Mouse (Mus musculus): Measurements from ENCODE around the gene Ccdc12.

Ccdc12 gene

DNA sequence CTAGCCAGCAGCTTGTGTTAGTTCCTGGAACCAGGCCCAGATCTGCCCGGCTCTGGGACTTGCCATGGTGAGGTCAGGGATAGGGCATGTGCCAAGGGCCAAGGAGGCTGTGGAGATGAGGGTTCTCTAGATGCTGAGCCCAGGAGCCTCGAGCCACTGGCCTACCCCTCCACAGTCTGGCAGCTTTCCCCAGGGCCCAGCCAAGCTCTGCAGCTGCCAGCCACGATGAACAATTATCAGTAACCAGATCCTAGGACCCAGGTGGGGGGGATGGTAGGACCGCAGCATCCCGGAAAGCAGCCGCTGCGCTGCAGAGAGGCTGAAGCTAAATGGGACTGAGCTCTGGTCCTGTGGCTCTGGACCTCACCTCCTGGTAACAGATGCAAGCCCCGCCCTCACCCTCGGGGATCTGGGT lies 69.4 kb downstream of the Ccdc12 start:
- ChIA-PET CTCF (interaction anchor here in 3 of 4 experiments (0.6 to 4.2 kb wide), 9 partner anchors 9 to 1884 kb away, joined by 3 to 16 read pairs (median 4); no protein-coding TSS in a partner anchor), POLR2A (interaction anchor here in 1 of 4 experiments (0.8 to 2.4 kb wide), 6 partner anchors 8 to 317 kb away, joined by 3 to 6 read pairs (median 3); partner anchors contain the start of gene Ptpn23)

GRCm38 (mm10) chr9:110726867-110727266 lies 70.6 kb downstream of the Ccdc12 start:
- ChIA-PET POLR2A (no interaction called here), CTCF (interaction anchor here in 2 of 4 experiments (1.3 to 4.2 kb wide), 4 partner anchors 53 to 144 kb away, joined by 3 to 16 read pairs (median 7); no protein-coding TSS in a partner anchor)

- ChIA-PET CTCF (interaction anchor here in 3 of 4 experiments (0.6 to 3.9 kb wide), 9 partner anchors 8 to 52 kb away, joined by 3 to 28 read pairs (median 3); no protein-coding TSS in a partner anchor), POLR2A (interaction anchor here in 1 of 4 experiments (0.5 kb wide), 1 partner anchor 107 kb away, joined by 3 read pairs; no protein-coding TSS in a partner anchor)
Measured at GRCm38 (mm10) chr9:110729841-110730240, 73.5 kb downstream of the Ccdc12 start.

GRCm38 (mm10) chr9:110731859-110732258 lies 75.6 kb downstream of the Ccdc12 start:
- ChIA-PET POLR2A (interaction anchor here in 3 of 4 experiments (0.6 to 1.7 kb wide), 18 partner anchors 10 to 540 kb away, joined by 3 to 18 read pairs (median 4); partner anchors contain the start of genes Myl3 (in 2 of the 3), Als2cl (in 1 of the 3), Epm2aip1 (in 1 of the 3) and Kif9 (in 1 of the 3)), CTCF (interaction anchor here (0.6 to 3.9 kb wide), 21 partner anchors 10 to 558 kb away, joined by 3 to 28 read pairs (median 4); partner anchors contain the start of genes Als2cl (in 1 of the 4), Myl3 (in 1 of the 4), Nradd (in 1 of the 4) and Tmie (in 1 of the 4))

GRCm38 (mm10) chr9:110732623-110733022 lies 76.3 kb downstream of the Ccdc12 start:
- POLR2A ChIA-PET = interaction anchor here in 3 of 4 experiments (0.6 to 1.7 kb wide), 25 partner anchors 8 to 557 kb away, joined by 3 to 18 read pairs (median 4); partner anchors contain the start of genes Myl3 (in 2 of the 3), Als2cl (in 1 of the 3), Epm2aip1 (in 1 of the 3) and Kif9 (in 1 of the 3)
- CTCF ChIA-PET = interaction anchor here (0.6 to 3.7 kb wide), 23 partner anchors 9 to 557 kb away, joined by 3 to 28 read pairs (median 4); partner anchors contain the start of genes Als2cl (in 1 of the 4), Elp6 (in 1 of the 4), Myl3 (in 1 of the 4) and Nradd (in 1 of the 4)

DNA sequence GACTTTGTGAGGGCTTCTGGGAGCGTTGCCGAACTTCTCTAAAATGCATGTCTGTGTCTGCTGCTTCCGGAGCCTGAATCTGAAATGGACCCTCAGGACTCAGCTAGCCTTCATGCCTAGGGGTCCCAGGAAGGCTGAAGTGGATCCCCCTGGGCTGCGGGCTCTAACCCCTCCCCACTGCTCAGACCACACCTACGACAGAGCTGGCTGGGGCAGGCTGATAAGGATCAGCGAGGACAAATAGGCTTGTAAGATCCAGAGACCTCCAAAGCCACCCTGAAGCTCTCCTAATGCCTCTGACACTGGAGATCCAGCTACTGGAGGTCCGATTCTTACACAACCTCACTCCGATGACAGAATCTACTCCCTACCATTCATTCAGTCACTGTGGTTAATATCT lies 76.8 kb downstream of the Ccdc12 start:
- POLR2A ChIA-PET = interaction anchor here in 2 of 4 experiments (0.7 to 1.7 kb wide), 19 partner anchors 9 to 556 kb away, joined by 3 to 18 read pairs (median 4); partner anchors contain the start of genes Myl3 (in 2 of the 2), Als2cl (in 1 of the 2), Epm2aip1 (in 1 of the 2) and Mlh1 (in 1 of the 2)

GRCm38 (mm10) chr9:110734154-110734553 lies 77.9 kb downstream of the Ccdc12 start:
- CTCF ChIA-PET = interaction anchor here in 2 of 4 experiments (1.3 to 2.0 kb wide), 2 partner anchors 45 to 47 kb away, joined by 3 to 9 read pairs; no protein-coding TSS in a partner anchor

More for the DNA sequence above, 76.8 kb downstream of the Ccdc12 start:
- CTCF ChIA-PET = interaction anchor here (0.6 to 3.7 kb wide), 18 partner anchors 9 to 557 kb away, joined by 3 to 28 read pairs (median 4); partner anchors contain the start of genes Elp6 (in 1 of the 4) and Myl3 (in 1 of the 4)

GRCm38 (mm10) chr9:110736362-110736761 lies 80.1 kb downstream of the Ccdc12 start:
- ChIA-PET POLR2A (interaction anchor here in 2 of 4 experiments (0.5 to 1.2 kb wide), 2 partner anchors 70 to 340 kb away, joined by 3 to 4 read pairs; no protein-coding TSS in a partner anchor), CTCF (interaction anchor here in 2 of 4 experiments (1.2 to 2.2 kb wide), 2 partner anchors 45 to 102 kb away, joined by 4 to 5 read pairs; no protein-coding TSS in a partner anchor)

More at GRCm38 (mm10) chr9:110734154-110734553, 77.9 kb downstream of the Ccdc12 start:
- POLR2A ChIA-PET = interaction anchor here in 2 of 4 experiments (0.6 to 1.4 kb wide), 6 partner anchors 9 to 1743 kb away, joined by 3 to 5 read pairs (median 3); partner anchors contain the start of genes Nradd (in 1 of the 2) and Pfkfb4 (in 1 of the 2)

GRCm38 (mm10) chr9:110738054-110738453 lies 81.8 kb downstream of the Ccdc12 start:
- CTCF ChIA-PET = interaction anchor here (0.6 to 2.2 kb wide), 13 partner anchors 9 to 705 kb away, joined by 3 to 9 read pairs (median 4); partner anchors contain the start of gene Pth1r (in 1 of the 4)

DNA sequence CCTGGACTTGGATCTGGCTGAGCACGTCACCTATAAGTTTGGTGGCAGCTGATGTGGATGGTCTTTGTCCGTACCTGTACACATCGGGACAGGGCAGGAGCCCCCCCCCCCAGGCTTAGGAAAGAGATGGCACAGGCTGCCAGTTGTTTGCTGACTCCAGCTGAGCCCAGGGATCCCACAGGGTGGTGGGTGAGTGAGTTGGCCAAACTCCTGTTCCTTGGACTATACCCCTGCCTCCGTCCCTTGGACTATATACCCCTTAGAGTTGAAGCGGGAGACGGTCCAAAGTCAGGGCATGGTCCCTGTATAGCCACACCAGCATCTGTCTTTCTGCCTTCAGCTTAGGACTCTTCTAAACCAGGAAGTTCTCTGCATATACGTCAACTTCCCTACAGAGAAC lies 83.7 kb downstream of the Ccdc12 start:
- CTCF ChIA-PET = interaction anchor here in 2 of 4 experiments (1.9 to 2.5 kb wide), 1 partner anchor 42 kb away, joined by 7 to 9 read pairs; no protein-coding TSS in a partner anchor
- POLR2A ChIA-PET = interaction anchor here in 2 of 4 experiments (0.5 to 1.7 kb wide), 3 partner anchors 41 to 319 kb away, joined by 3 read pairs; no protein-coding TSS in a partner anchor

More at GRCm38 (mm10) chr9:110738054-110738453, 81.8 kb downstream of the Ccdc12 start:
- POLR2A ChIA-PET = interaction anchor here in 2 of 4 experiments (0.7 to 1.4 kb wide), 2 partner anchors 41 to 581 kb away, joined by 3 read pairs; no protein-coding TSS in a partner anchor

DNA sequence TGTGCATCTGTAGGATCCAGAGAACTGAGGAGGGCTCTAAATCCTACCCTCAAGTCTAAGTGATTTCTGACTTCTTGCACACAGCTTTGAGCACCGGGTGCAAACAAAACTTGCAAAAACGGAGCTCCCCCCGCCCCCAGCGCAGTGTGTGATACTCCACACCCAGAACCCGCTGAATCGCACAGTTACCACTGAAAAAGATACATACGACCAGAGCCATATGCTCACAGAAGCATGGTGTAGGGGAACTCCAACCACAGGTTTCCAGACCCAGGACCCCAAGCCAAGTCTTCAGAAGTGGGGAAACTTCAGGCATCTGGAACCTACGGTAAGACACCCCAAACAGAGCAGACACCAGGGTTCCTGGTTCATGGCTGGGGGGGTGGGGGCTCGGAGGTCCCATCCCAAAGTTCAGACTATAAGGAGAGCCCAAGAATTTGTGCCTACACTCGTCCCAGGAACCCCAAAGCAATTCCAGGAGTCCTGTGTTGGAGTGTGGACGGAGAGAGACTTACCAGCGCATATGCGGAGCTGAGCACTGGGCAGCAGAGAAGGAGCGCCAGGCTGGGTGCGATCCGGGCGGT lies 85.5 kb downstream of the Ccdc12 start, which contains the start of gene Myl3:
Gene Myl3 (plus strand): TSS at position 151 of the 584 bp plus-strand sequence.
- POLR2A ChIA-PET = interaction anchor here in 3 of 4 experiments (0.6 to 2.8 kb wide), 7 partner anchors 9 to 55 kb away, joined by 3 to 18 read pairs (median 4); no protein-coding TSS in a partner anchor
- CTCF ChIA-PET = interaction anchor here in 3 of 4 experiments (1.1 to 1.7 kb wide), 5 partner anchors 9 to 129 kb away, joined by 3 to 6 read pairs (median 5); no protein-coding TSS in a partner anchor

GRCm38 (mm10) chr9:110742295-110742950 lies 86.1 kb downstream of the Ccdc12 start:
- POLR2A ChIA-PET = interaction anchor here in 3 of 4 experiments (0.6 to 2.8 kb wide), 8 partner anchors 8 to 117 kb away, joined by 3 to 18 read pairs (median 4); no protein-coding TSS in a partner anchor

GRCm38 (mm10) chr9:110742951-110743455 lies 86.7 kb downstream of the Ccdc12 start:
- CTCF ChIA-PET = interaction anchor here in 3 of 4 experiments (0.5 to 1.7 kb wide), 6 partner anchors 10 to 294 kb away, joined by 3 to 8 read pairs (median 5); no protein-coding TSS in a partner anchor

More at GRCm38 (mm10) chr9:110742295-110742950, 86.1 kb downstream of the Ccdc12 start:
- CTCF ChIA-PET = interaction anchor here in 2 of 4 experiments (1.1 to 1.7 kb wide), 3 partner anchors 10 to 39 kb away, joined by 3 to 6 read pairs (median 5); no protein-coding TSS in a partner anchor

GRCm38 (mm10) chr9:110743456-110744323 lies 87.4 kb downstream of the Ccdc12 start:
- ChIA-PET POLR2A (interaction anchor here in 2 of 4 experiments (0.6 to 2.8 kb wide), 19 partner anchors 10 to 336 kb away, joined by 3 to 18 read pairs (median 4); partner anchors contain the start of genes Ptpn23 (in 1 of the 2) and Tmie (in 1 of the 2)), CTCF (interaction anchor here in 3 of 4 experiments (0.5 to 1.8 kb wide), 7 partner anchors 10 to 294 kb away, joined by 3 to 8 read pairs (median 4); no protein-coding TSS in a partner anchor)

More at GRCm38 (mm10) chr9:110742951-110743455, 86.7 kb downstream of the Ccdc12 start:
- POLR2A ChIA-PET = interaction anchor here in 2 of 4 experiments (0.6 to 2.8 kb wide), 14 partner anchors 8 to 252 kb away, joined by 3 to 18 read pairs (median 4); partner anchors contain the start of gene Tmie (in 1 of the 2)

GRCm38 (mm10) chr9:110745752-110746151 lies 89.4 kb downstream of the Ccdc12 start:
- POLR2A ChIA-PET = interaction anchor here in 3 of 4 experiments (0.5 to 1.9 kb wide), 7 partner anchors 10 to 396 kb away, joined by 3 to 6 read pairs (median 4); no protein-coding TSS in a partner anchor
- CTCF ChIA-PET = interaction anchor here in 3 of 4 experiments (0.8 to 1.9 kb wide), 6 partner anchors 14 to 413 kb away, joined by 3 to 6 read pairs (median 4); partner anchors contain the start of gene Scap (in 1 of the 3)

Measured in embryonic stem cell, embryonic (primary cell).